Mouse (Mus musculus) heart, postnatal 36 days (tissue): ENCODE results near the gene Cradd. TPM values are rescaled to one million over a fixed set of nuclear protein-coding genes. Genes with fewer than 3 reads are reported as not detected.

Source experiments
- DNase-seq, 2 experiments: peaks; one replicate each; pipeline ENCODE4 v3.0.0; 2021 to 2022
- intact Hi-C: fragments of 180-260 bp; cut with DNase I; formaldehyde crosslinking; loops from one replicate; pipeline ENCODE4 v1.15.1; 2025
- total RNA-seq, 2 experiments: library from RNA; stranded (reverse); gene quantifications; 2 replicates each; pipeline ENCODE4 v1.2.3; 2021

Gene Cradd
- total RNA-seq, 2 experiments from 2014 or later = 8.8 to 12.5 TPM

DNA sequence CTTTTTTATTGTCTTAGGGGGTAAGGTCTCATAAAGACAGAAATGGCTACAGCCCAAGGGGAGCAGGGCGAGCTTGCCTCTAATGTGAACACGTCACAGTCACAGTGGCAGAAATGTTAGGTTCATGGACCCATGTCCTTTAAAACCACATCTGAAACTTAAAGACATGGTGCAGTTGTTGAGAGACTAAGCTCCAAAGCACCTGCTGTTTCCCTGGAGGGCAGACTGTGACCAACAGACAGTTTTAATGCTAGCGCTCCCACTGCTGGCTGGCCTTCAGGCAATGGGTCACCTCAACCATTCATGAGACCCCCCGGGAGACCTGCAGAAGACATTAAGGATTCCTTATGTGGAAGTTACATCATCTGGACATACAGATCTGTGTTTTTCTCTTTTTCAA lies 141.5 kb downstream of the Cradd start:
- DNase-seq = no peak
- intact Hi-C loops = no loop called here

DNA sequence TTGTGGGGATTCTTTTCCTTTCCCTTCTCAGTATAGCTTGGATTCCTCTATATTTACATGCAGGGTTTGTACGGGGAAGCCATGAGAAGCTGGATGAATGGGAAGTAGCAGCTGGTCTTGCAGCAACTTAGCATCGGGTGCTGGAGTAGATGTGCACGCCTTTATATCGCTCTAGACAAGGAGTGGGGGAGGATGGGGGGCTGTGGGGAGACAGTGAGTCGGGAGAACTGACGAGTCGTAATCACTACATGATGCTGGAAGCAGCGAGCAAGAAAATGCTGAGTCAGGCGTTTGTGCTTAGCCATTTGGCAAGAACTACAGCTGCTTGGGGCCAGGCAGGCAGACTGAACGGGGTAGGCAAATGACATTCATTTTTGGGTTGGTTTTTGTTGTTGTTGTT lies 142.4 kb downstream of the Cradd start:
- intact Hi-C loops = no loop called here
- no peak for DNase-seq

DNA sequence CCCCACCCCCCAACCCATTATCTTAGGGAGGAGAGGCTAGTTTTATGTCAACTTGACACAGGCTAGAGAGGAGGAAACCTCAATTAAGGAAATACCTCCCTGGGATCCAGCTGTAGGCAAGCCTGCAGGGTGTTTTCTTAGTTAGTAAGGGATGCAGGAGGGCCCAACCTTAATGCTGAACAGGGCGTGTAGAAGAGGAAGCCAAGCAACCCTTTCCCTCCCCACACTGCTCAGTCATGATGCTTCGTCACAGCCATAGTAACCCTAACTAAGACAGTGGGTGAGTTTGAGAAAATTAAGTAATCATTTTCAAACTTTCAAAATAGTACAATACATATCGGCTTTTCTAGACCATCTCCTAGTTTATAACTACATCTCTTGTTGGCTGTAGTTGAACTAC lies 143.0 kb downstream of the Cradd start:
- no peak for DNase-seq
- intact Hi-C loops = no loop called here

DNA sequence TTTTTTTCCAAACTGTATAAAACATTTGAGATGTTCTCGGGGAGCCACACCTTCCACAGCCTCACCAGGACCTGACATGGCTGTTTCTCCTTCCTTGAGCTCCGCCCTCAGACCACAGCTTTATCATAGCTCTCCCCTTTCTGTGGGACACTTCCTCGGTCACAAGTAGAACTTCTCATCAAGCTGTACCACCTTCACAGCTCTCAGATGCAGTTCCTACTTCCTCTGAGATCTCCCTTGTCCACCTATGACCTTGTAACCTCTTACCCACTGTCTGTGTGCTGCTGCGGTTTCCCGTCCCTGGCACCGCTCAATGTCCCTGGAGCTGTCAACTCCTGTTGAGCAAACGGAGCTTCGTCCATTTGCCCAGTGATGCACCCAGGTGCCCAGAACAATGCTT lies 143.8 kb downstream of the Cradd start:
- DNase-seq = no peak
- intact Hi-C loops = no loop called here

DNA sequence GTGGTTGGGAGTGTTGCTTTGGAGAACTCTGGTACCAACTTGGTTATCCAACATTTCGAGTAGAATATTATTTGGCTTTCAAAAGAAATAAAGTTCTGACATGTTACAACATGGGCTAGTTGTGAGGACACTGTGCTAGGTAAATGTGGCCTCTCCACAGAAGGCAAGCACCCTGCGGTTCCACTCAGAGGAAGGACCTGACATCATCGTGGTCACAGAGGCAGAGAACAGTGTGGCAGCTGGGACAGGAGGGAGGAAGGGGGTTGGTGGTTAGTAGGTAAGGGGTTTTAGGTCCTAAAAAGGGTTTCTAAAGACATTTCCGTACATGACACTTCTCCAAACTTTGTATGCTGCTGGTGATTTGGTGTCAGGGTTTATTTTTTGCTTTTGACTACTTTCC lies 145.1 kb downstream of the Cradd start:
- DNase-seq = no peak
- intact Hi-C loops = no loop called here

DNA sequence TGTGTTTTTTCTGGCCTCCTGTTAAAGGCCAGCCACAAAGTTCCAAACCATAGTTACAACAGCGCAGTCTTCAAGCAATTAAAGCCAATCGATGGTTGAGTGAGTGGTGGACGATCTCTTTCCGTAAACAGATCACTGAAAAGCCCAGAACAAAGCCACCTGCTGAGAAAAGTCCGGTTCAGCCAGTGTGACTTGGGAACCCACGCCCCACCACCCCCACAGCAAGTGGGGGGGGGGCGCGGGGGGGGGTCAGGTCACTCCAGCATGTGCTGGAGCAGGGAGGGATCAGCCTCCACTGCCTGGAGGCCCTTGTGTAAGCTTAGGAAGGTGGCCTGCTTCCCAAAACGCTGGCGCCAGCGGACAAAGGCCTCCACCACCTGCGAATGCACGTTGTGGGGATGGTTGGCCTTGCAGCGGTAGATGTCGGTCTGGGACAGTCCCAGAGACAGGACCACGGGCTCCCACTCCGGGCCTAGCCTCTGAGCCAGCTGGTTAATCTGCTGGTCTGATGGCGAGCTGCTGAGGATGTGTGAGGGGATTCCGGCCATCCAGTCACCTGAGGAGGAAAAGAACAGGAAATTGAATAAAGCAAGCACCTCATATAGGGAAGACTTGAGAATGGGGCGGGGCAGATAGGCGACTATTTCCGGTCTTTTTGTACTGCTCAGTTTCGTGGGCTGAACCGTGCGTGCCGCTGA lies 148.4 kb downstream of the Cradd start:
- DNase-seq = no peak
- intact Hi-C loops = no loop called here

DNA sequence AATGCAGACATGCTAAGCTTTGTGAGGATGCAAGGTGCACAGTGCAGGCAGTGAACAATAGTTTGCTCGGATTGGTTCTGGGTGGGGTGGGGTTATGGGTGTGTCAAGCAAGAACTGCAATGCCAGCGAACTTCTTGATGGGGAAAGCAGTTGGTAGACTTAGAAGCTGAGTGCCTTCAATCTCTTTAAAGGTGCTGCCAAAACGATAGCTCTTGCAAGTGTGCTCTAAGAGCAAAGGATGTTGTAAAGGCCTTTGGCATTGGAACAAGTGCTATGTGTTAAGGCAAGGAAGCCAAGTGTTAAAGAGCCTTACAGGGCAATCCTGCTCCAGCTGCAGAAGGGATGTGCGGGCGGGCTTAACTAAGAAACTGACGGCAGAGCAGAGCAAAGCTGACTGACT lies 149.7 kb downstream of the Cradd start:
- intact Hi-C loops = no loop called here
- no peak for DNase-seq

DNA sequence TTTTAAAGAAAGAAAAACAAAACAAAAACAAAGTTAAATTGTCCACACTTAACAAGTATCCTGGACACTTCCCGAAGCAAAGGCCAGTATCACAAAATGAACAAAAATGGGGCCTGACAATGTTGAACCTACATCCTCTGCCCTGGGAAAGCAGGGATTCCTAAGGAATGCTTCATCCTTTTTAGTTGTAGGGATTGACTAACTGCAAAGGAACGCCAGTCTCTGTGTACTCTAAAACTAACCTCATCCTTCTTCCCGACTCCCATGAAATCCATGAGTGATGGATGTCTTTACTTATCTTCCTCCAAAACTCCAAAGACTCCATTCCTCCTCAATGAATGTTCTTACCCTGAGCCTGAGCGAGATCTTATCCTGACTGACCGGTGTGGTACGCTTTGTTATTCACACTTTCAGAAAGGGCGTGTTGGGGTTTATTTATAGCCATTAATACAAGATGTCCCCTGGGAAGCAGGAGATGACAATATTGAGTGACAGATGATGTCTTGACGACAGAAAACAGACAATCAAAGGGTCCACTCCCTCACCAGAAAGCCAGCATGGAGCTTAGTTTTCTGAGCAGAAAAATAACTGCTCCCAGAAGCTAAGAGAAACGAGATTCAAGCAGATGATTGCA lies 153.1 kb downstream of the Cradd start:
- intact Hi-C loops = no loop called here
- no peak for DNase-seq

DNA sequence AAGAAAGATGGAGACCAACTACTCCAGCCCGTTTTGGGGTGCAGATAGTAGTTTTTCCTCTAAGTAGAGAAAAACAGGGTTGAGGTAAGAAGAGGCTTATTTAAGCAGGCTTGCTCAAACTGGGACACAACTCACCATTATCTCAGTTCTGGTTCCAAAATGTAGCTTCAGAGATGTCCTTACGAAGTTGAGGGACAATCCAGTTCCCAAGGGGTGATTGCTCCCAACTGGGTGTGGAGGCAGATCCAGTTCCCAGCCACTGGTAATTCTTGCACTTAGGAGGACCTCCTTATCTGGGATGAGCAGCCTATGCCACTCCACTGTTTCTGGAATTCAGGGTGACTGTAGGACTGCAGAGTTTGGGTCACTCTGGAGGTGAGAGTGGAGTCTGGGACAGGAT lies 159.0 kb downstream of the Cradd start:
- no peak for DNase-seq
- intact Hi-C loops = no loop called here

DNA sequence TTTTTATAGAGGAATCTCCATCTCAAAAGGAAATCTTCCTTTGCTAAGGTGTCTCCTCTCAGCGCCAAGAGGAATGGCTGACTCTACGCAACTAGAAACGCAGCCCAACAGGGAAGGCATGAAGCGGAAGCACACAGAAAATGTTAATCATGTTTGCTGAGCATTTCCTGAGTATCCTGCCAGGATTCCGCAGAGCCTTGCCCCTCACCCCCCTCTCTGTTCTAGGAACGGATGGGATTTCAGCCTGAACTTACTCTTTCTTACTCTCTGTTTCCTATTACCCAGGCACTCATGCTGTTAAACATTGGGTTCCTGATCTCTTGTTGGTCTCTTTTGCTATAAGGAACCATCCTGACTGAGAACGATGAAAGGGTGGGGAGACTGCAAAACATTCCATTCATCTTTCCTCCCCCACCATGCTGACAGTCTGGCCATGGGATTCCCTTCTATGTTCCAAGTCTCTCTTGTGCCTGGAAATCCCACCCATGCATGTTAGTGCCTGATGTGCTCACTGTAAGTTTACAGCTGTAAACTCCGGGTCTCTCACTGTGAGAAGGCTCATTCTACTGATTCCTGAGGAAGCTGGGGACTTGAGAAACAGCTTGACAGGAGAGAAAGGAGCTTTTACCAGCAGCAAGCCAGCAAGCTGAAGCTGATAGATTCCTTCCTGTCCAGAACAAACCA lies 161.1 kb downstream of the Cradd start:
- intact Hi-C loops = no loop called here
- no peak for DNase-seq

DNA sequence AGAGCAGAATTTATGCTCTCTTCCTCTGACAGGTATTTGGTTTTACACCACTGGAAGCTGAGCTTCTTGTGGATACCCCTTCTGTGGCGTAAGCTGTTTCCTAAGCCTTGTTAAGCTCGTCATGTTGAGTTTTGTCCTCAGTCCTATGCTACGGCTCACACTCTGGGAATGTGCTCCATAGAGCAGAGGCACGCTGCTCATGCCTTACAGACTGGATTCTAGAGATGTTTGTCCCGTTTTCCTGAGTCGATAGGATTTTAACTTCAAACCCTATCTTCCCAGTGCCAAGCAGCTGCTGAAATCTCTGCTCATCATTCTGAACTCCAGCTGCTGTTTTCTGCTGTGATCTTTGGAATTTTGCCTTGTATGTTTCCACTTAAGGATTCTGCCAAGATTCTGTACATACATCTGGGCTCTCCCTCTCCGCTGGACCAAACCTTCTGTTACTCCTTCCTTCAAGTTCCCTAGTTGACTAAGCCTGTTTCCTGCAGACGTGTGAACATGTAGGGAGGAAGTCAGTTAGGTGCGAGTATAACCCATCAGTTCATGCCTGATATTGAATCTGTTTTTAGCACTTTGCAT lies 164.2 kb downstream of the Cradd start:
- intact Hi-C loops = no loop called here
- no peak for DNase-seq

DNA sequence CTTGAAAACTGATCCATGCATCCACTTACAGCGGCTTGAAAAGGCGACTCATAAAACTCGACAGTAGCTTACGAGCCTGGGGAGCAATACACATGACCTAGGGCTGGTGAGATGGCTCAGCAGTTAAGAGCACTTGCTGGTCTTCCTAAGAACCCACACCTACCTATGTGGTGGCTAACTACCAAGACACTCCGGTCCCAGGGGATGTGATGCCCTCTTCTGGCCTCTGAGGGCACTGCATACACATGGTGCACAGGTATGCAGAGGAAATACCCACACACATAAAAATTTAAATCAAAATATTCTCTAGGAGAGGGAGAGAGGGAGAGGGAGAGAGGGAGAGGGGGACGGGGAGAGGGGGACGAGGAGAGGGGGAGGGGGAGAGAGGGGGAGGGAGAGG lies 167.5 kb downstream of the Cradd start:
- intact Hi-C loops = no loop called here
- no peak for DNase-seq

DNA sequence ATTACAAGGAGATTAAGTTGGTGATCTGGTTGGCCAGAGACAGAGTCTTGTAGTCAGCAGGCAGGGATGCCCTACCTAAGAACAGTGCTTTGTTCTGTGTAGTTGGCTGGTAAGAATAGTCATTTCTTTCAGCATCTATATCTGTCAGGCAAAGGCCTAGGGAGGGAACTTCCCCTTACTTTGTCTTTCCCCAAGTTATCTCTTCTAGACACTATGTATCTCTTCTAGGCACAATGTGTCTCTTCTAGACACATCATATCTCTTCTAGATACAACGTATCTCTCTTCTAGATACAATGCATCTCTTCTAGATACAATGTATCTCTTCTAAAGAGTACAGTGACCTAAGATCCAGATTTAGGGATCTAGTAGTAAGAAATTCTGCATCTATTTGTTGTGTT lies 169.3 kb downstream of the Cradd start:
- intact Hi-C loops = no loop called here

DNA sequence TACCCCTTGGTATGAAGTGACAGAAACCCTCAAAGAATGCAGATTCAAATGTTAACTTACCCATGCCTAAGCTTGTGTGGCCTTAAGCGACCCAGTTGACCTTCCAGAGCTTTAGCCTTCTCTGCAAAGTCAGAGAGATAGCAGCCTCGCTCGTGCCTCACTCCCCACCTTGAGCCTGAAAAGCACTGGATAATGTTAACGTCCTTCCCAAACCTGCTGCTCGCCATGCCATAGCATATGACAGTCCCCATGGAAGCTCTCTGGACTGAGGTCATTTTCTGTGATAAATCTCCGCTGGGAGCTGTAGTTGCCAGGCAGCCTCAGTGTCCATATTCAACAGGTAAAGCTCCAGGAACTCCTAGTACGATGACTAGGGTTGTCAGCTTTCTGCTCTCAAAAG lies 170.7 kb downstream of the Cradd start:
- intact Hi-C loops = no loop called here
- no peak for DNase-seq

More for the DNA sequence above, 169.3 kb downstream of the Cradd start:
- DNase-seq = no peak

DNA sequence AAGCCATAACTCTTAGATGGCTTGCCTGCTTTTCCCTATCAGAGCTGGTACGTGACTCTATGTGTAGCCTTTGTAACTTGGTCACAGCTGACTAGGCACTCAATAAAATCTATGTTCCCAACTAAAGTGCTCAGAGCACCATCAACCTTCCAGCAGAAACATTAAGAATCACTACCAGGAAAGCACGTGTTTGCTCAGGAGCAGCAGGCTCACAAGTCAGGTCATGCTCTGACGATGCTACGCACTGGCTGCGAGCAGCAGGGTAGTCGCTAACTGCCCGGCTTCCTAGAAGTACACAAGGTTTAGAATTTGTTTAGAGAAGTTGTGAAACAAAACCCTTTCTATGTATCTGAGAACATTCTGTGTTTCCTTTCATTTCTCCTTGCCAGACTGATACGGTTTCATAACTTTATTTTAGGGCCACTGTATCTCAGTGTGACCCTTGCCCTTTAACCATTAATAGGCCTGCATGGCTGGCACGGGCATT lies 171.4 kb downstream of the Cradd start:
- no peak for DNase-seq
- intact Hi-C loops = no loop called here

DNA sequence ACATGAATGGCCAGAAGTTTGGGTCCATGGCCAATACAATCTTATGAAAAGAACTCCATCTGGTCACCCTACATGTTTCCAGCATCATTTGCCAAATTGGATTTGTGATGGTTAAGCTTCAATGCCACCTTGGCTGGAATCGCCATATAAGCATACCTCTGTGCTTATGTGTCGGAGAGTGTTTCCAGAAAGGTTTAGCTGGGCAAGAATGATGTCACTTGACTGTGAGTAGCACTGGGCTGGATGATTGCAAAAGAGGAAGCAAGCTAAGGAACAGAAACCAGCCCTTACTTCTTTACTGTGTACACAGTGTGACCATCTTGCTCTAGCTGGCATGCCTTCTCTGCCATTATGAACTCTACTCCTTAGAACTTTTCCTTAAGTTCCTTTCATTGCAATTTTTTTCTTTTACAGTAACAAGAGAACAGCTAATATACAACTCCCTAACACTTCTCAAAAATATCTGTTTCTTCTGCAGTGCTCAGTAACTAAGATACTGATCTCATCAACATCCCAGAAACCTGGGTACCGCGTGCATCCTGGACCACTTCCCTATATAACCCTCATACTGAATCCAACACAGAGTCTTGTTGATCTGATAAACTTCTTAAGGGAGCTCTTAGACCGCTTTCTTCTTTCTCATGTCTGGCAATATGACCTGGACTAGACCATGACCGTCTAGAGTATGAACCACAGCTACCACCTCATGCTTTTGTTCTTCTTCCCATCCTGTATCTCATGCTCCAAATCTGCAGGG lies 172.7 kb downstream of the Cradd start:
- no peak for DNase-seq
- intact Hi-C loops = no loop called here

DNA sequence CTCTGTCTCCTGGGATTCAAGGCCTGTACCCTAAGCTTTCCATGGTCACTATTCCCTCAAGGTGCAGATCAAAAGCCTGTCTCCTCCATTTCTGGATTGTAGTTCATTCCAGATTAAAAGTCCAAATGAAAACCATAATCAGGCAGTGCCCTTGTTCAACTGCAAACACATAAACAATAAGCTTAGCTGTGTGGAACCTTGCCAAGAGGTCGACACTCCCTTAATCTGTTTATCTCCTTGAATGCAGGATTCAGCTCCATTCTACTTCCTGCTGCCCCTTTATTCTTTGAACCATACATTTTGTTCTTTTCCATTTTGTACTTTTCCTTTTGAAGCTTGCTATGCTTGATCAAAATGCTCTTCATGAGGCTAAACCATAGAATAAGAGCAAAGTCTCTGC lies 174.3 kb downstream of the Cradd start:
- intact Hi-C loops = no loop called here
- no peak for DNase-seq

DNA sequence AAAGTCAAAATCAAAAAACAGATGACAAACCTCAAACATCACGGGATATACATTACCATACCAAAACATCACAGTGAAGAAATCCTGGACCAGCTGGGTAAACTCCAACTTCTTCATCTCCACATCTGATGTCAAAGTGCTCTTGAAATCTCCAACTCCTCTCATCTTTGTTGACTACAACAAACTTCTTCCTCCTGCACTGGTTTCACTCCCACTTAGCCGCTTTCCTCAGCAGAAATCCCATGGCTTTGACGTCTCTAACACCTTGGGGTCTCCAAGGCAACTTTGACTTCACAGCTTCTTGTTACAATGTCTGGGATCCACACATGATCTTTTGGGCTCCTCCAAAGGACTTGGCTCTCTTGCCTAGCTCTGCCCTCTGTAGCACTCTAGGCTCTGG lies 175.3 kb downstream of the Cradd start:
- intact Hi-C loops = no loop called here
- no peak for DNase-seq

DNA sequence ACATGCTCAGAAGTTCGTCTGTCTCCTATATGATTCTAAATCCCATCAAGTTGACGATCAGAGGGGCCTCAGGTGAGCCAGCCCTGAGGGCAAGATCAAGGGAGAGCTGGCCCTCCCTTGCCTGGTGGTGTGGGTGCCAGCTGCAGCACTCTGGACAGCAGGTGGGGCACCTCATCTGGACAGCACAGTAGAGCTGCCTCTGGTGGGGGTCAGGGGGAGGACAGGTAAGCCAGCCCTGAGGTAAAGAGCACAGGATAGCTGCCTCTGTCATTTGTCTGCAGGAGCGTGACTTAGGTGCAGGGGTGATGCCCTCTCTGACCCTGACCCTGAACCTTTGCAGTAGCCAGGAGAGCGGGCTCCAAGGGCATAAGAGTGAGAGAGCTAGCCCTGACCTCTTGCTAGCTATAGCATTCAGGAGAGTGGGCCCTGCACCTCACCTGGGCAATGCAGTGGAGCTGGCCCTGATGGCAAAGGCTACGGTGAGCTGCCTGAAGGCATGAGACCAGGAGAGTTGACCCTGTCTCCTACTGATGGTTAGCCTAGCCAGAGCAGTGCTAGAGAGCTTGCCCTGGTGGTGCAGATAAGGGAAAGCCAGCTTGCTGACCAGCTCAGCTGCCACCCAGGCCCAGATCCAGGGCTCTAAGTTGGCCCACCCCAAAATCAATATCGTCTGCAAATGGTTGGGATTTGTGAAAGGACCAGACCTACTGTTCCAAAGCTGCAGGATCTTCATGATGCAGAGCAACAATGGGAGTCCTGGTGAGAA lies 176.6 kb downstream of the Cradd start:
- no peak for DNase-seq
- intact Hi-C loops = no loop called here

DNA sequence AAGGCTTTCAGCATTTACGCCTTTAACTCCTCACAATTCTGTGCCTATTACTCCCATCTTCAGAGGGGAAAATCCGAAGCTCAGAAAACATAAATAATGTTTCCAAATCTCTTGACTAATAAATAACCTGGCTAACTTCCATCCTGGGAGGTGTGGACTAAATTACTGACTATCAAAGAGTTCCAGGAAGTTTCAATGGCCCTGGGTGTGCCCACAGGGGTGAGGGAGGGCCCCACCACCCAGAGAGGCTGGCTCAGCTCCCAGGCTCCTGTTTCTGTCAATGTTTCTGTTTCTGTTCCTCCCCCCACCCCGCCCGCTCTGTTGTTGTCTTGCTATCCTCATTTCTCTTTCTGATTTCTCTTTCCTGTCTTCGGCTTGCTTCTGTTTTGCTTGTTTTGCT lies 177.4 kb downstream of the Cradd start:
- intact Hi-C loops = no loop called here
- peak; percentile 57 to 62 for DNase-seq
